Mouse (Mus musculus): ENCODE measurements around the gene Asic1. TPM values are rescaled to one million over a fixed set of nuclear protein-coding genes. Genes with fewer than 3 reads are reported as not detected.

Asic1 gene
- polyA plus RNA-seq, 1 experiment from 2014 or later: 0.83 TPM

DNA sequence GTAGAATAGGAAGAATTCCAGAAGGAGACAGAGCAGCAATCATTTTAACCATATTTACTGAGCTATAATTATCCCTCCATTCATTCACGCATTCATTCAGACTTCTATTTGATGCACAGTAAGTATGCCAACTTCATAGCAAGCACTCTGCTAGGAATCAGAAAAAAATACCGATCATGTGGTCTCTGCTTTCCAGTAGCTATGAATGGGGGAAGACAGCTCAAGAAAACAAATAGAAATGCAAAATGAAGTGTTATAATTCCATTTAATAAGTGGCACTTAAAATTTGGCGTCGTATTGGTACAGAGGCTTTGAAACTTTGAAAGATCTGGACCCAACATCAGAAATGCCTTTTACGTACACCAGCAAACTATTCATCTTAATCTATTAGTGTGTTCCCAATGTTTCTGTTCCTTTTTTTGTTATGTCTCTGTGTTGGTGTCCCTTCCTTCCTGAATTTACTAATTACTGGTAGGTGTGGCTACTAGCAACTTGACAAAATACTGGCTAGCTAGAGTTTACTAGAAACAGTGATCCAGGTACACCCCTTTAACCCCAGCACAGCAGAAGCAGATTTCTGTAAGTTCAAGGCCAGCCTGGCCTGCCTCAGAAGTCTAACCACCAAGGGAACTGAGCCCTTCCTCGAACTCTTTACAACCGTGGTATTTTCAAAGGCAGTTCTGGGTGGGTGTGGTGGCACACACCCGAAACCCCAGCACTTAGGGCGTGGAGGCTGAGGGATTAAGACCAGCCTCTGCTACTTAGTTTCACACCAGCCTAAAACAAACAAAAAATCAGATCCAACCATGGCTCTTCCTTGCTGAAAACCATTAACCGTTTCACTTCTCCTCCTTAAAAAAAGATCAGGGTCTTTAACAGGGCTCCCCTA lies 17.9 kb upstream of the Asic1 start:
- WGBS: 70% methylated on average over 10 of the region's 10 CpGs
- ATAC-seq (ENCODE audit: insufficient read depth) (no peak), DNase-seq (no peak)
- no peaks in the 10 kb centered on the region for H3K9me3 ChIP-seq (ENCODE audit: low read depth, low read length)
- peak overlapping the region; percentile 62 for H3K4me2 ChIP-seq
- peaks cover 17% of the 10 kb centered on the region for H3K4me1 ChIP-seq (ENCODE audit: insufficient read depth)
- H3K4me3 ChIP-seq (ENCODE audit: low read depth, low read length): peak overlapping the region; percentile 95
- no peak overlapping the region for H3K9ac ChIP-seq
- no peak for TF ChIP-seq CTCF (IDR thresholded peaks at IDR 0.05; ENCODE audit: low read depth)
- peaks cover 19% of the 10 kb centered on the region for H3K27me3 ChIP-seq (ENCODE audit: insufficient read depth, low read length)
- no peaks in the 10 kb centered on the region for H3K36me3 ChIP-seq (ENCODE audit: insufficient read depth)
- no peak overlapping the region for H3K27ac ChIP-seq (ENCODE audit: low read depth)

DNA sequence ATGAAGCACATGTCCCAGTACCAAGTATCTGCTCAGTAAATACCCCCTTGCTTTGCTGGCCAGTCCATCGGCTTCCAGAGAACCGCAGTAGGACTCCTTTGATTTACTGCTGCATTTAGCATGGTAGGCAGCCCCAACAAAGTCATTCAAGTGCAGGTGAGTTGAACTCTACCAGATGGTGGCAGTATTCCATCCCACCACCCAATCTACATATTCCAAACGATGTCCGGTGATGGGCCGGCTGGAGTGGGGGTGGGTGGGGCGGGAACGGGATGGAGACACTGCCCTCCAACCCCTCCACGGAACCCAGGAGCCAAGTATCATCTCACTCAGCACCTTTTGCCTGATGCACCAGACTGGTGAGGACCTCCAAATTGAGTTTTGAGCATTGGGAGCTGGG lies 16.9 kb upstream of the Asic1 start:
- H3K27me3 ChIP-seq (ENCODE audit: insufficient read depth, low read length): peaks cover 19% of the 10 kb centered on the region
- peak; percentile 47 for TF ChIP-seq CTCF (IDR thresholded peaks at IDR 0.05; ENCODE audit: low read depth)
- peak; percentile 51 for DNase-seq
- H3K27ac ChIP-seq (ENCODE audit: low read depth): no peak overlapping the region
- no peak for ATAC-seq (ENCODE audit: insufficient read depth)
- H3K36me3 ChIP-seq (ENCODE audit: insufficient read depth): no peaks in the 10 kb centered on the region
- no peaks in the 10 kb centered on the region for H3K9me3 ChIP-seq (ENCODE audit: low read depth, low read length)
- 14% methylated on average over 8 of the region's 8 CpGs for WGBS
- H3K4me3 ChIP-seq (ENCODE audit: low read depth, low read length): peak overlapping the region; percentile 21
- no peak overlapping the region for H3K9ac ChIP-seq
- peaks cover 17% of the 10 kb centered on the region for H3K4me1 ChIP-seq (ENCODE audit: insufficient read depth)
- H3K4me2 ChIP-seq: peak overlapping the region; percentile 54

DNA sequence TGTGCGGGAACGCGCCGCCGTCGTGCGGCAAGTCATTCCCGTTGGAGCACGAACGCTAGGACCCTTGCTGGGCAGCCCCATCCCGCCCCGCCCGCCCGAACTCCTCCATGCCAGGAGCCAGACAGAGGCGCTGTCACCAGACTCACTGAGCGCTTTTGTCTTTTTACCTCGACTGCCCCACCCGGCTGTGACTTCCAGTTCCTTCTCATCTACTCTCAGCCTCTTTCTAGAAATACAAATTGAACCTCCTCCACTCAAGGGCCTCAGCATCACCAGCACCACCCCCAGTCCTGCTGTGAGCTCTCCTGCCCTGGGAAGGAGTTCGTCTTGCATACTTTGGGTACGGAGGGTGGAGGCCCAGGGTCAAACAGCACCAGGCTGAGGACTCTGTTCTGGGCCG lies 16.3 kb upstream of the Asic1 start:
- WGBS: 4% methylated on average over 21 of the region's 21 CpGs
- Histone ChIP-seq H3K9me3 (ENCODE audit: low read depth, low read length) (no peaks in the 10 kb centered on the region), H3K4me2 (peak overlapping the region; percentile 54), H3K4me3 (ENCODE audit: low read depth, low read length) (peak overlapping the region; percentile 21), H3K9ac (no peak overlapping the region), H3K36me3 (ENCODE audit: insufficient read depth) (no peaks in the 10 kb centered on the region), H3K27ac (ENCODE audit: low read depth) (no peak overlapping the region), H3K27me3 (ENCODE audit: insufficient read depth, low read length) (peaks cover 19% of the 10 kb centered on the region), H3K4me1 (ENCODE audit: insufficient read depth) (peaks cover 15% of the 10 kb centered on the region)
- ATAC-seq (ENCODE audit: insufficient read depth): no peak
- no peak for TF ChIP-seq CTCF (IDR thresholded peaks at IDR 0.05; ENCODE audit: low read depth)
- DNase-seq: no peak

DNA sequence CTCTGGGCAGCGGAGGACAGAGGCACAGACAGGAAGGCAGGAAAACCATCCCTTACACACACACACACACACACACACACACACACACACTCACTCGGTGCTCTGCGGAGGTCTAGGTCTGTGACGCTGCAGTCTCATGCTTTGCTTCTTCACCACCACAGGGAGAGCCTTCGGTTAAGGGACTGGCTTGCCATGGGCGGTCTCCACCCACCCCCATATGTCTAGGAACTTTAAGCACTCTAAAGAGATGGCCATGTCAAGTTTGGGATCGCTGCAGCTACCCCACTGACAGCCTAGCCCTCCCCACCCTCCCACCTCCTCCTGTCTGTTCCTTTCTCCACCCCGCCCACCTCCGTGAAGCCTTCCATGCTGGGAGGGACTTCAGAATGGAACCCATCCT lies 14.2 kb upstream of the Asic1 start:
- H3K9ac ChIP-seq: no peak overlapping the region
- TF ChIP-seq CTCF (IDR thresholded peaks at IDR 0.05; ENCODE audit: low read depth): no peak
- 49% methylated on average over 9 of the region's 9 CpGs for WGBS
- H3K4me2 ChIP-seq: no peak overlapping the region
- DNase-seq (no peak), ATAC-seq (ENCODE audit: insufficient read depth) (no peak)
- H3K4me1 ChIP-seq (ENCODE audit: insufficient read depth): no peaks in the 10 kb centered on the region
- H3K27ac ChIP-seq (ENCODE audit: low read depth): no peak overlapping the region
- no peaks in the 10 kb centered on the region for H3K9me3 ChIP-seq (ENCODE audit: low read depth, low read length)
- no peak overlapping the region for H3K4me3 ChIP-seq (ENCODE audit: low read depth, low read length)
- H3K36me3 ChIP-seq (ENCODE audit: insufficient read depth): no peaks in the 10 kb centered on the region
- peaks cover 19% of the 10 kb centered on the region for H3K27me3 ChIP-seq (ENCODE audit: insufficient read depth, low read length)

DNA sequence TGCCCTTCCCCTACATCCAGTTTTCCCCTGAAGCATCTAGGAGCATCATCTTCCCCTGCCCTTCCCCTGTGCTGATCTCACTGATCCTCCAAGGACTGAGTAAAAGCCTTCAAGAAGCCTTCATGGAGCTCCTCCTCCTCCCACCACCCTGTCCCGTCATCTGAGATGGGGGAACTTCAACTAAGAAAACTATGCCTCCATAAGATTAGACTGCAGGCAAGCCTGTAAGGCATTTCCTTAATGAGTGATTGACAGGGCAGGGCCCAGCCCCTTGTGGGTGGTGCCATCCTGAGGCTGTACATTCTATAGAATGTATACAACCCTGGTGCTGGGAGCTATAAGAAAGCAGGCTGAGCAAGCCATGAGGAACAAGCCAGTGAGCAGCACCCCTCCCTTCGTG lies 11.7 kb upstream of the Asic1 start:
- DNase-seq (no peak), ATAC-seq (ENCODE audit: insufficient read depth) (no peak)
- Histone ChIP-seq H3K27ac (ENCODE audit: low read depth) (no peak overlapping the region), H3K27me3 (ENCODE audit: insufficient read depth, low read length) (peaks cover 21% of the 10 kb centered on the region), H3K4me2 (no peak overlapping the region), H3K9me3 (ENCODE audit: low read depth, low read length) (no peaks in the 10 kb centered on the region), H3K36me3 (ENCODE audit: insufficient read depth) (no peaks in the 10 kb centered on the region), H3K4me1 (ENCODE audit: insufficient read depth) (no peaks in the 10 kb centered on the region), H3K4me3 (ENCODE audit: low read depth, low read length) (no peak overlapping the region), H3K9ac (no peak overlapping the region)
- TF ChIP-seq CTCF (IDR thresholded peaks at IDR 0.05; ENCODE audit: low read depth): no peak
- 49% methylated on average over 2 of the region's 2 CpGs for WGBS

DNA sequence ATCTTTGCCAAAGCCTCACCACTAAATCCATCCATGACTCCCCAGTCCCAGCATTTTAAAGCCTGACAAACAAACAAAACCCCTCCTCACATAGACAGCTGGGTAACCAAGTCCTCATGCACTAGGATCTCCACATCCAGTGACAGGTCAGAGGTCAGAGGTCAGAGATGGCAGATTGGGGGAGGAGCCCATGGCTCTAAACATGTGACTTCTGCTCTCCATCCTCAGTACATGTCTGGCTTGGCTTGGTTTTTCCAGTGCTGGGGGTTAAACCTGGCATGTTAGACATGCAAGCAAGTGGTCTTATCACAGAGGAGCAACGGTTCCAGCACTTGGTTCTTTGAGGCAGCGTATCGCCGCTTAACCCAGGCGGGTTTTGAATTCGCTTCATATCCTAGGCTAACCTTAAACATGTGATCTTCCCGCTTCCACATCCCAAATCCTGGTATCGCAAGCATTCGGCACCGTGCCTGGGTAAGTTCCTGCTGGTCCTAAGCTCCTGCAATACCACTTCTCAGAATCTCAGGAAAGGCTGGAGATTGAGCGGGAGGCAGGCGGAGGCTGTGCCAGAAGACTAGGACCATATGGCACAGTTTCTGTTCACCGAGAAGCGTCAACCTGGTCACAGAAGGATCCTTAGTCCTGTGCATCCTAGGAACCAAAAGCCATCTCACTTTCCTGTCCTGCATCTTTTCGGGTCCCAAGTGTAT lies 8.9 kb upstream of the Asic1 start:
- no peaks in the 10 kb centered on the region for H3K36me3 ChIP-seq (ENCODE audit: insufficient read depth)
- no peak overlapping the region for H3K4me3 ChIP-seq (ENCODE audit: low read depth, low read length)
- TF ChIP-seq CTCF (IDR thresholded peaks at IDR 0.05; ENCODE audit: low read depth): no peak
- H3K27me3 ChIP-seq (ENCODE audit: insufficient read depth, low read length): peaks cover 22% of the 10 kb centered on the region; the same call in 1 of the 2 replicates
- no peaks in the 10 kb centered on the region for H3K9me3 ChIP-seq (ENCODE audit: low read depth, low read length)
- 91% methylated on average over 15 of the region's 15 CpGs for WGBS
- H3K4me1 ChIP-seq (ENCODE audit: insufficient read depth): 0 out of 2 replicates have a peak, but pooled peaks cover 3% of the 10 kb centered on the region
- DNase-seq (no peak), ATAC-seq (ENCODE audit: insufficient read depth) (no peak)
- H3K27ac ChIP-seq (ENCODE audit: low read depth): no peak overlapping the region
- H3K9ac ChIP-seq: no peak overlapping the region
- H3K4me2 ChIP-seq: no peak overlapping the region

DNA sequence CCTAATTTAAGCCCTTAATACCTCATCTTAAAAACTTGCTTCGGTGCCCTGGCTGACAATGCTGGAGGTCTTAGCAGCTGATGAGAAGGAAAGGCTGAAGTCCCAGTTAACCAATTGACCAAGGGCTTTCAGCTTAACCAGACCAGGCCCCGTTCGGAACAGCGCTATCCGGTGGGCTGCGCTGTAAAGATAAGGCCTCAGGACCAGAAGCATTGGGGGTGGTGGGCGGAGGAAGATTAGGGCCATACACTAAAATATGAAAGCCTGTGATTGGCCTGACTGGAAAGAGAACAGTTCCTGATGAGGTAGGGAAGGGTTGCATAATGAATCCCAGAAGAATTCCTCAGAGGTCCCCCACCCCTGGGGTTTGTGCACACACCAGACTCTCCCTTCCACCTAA lies 7.8 kb upstream of the Asic1 start:
- Histone ChIP-seq H3K4me1 (ENCODE audit: insufficient read depth) (0 out of 2 replicates have a peak, but pooled peaks cover 3% of the 10 kb centered on the region), H3K27ac (ENCODE audit: low read depth) (no peak overlapping the region), H3K4me2 (no peak overlapping the region), H3K36me3 (ENCODE audit: insufficient read depth) (no peaks in the 10 kb centered on the region), H3K9ac (no peak overlapping the region), H3K4me3 (ENCODE audit: low read depth, low read length) (no peak overlapping the region), H3K9me3 (ENCODE audit: low read depth, low read length) (no peaks in the 10 kb centered on the region), H3K27me3 (ENCODE audit: insufficient read depth, low read length) (peaks cover 22% of the 10 kb centered on the region; the same call in 1 of the 2 replicates)
- WGBS: 34% methylated on average over 7 of the region's 7 CpGs
- ATAC-seq (ENCODE audit: insufficient read depth): no peak
- no peak for TF ChIP-seq CTCF (IDR thresholded peaks at IDR 0.05; ENCODE audit: low read depth)
- DNase-seq: no peak
